Mouse (Mus musculus) E14TG2a.4 (cell line): ENCODE results near the gene Rin3.

ENCODE experiments used
- CTCF ChIP-seq: conservative IDR thresholded peaks from 2 replicates; pipeline ENCODE4 v1.5.1; 2014; ENCODE audit warnings: low read length
- NANOG ChIP-seq: IDR thresholded peaks from 2 replicates; pipeline ENCODE4 v1.6.1; 2014; ENCODE audit warnings: borderline replicate concordance, low read length, mixed read lengths
- POU5F1 ChIP-seq: IDR thresholded peaks from 2 replicates; pipeline ENCODE4 v1.6.1; 2014; ENCODE audit warnings: low read length, borderline replicate concordance

GRCm38 (mm10) chr12:102287904-102288602 is 5.2 kb downstream of the Rin3 start:
- TF ChIP-seq CTCF (no peak), POU5F1 (no peak), NANOG (no peak)
